Mouse (Mus musculus) left cerebral cortex, postnatal 25 days (tissue): ENCODE data around the gene G2e3. TPM values are rescaled to one million over a fixed set of nuclear protein-coding genes. Genes with fewer than 3 reads are reported as not detected.

ENCODE experiments used
- DNase-seq, 2 experiments: peaks; one replicate each; pipeline ENCODE4 v3.0.0; 2022; ENCODE audit warnings: low spot score in 2 of 2, mixed read lengths in 1 of 2
- intact Hi-C: fragments of 180-260 bp; cut with DNase I; formaldehyde crosslinking; loops from one replicate; pipeline ENCODE4 v1.15.1; 2025
- total RNA-seq, 2 experiments: library from RNA; stranded (reverse); gene quantifications; 2 replicates each; pipeline ENCODE4 v1.2.3; 2021

The G2e3 gene
- 1 to 10 TPM; 9.0 to 9.4 TPM for total RNA-seq

DNA sequence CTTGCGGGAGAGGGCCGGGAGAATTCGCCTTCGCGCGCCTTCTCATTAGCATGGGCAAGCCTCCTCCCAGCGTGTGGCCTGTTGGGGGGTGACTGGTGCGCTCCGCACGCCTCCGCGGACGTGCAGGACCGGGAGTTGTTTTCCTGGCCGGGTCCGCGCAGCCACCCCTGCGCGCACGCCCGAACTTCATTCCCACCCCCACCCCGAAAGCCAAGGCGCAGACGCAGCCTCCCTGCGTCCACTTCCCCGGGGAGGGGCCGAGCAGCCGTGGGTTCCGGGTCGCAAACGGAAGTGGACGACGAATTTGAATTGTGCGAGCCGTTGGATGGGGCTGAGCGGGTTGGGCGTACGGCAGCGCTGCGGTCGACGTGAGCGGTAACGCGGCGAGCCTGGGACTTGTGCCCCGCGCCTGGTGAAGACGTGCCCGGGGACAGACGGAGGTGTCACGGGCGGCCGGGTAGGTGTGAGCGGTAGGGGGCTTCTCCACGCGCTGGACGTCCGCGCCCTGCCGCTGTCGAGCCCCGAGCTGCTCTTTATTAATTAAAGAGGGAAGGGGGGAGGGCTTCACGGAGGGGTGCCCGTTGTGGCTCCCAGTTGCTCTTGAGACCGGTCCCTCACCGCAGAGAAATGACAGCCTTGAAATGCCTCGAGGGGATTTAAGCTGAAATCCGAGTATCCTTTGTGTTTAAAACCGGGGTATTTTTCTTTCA lies at the start of gene G2e3:
G2e3 (plus strand) TSS at position 74 of the 710 bp plus-strand sequence.
- peak; percentile 84 to 90 for DNase-seq
- intact Hi-C loops = loop anchor here (1.0 to 5.0 kb wide), 3 partner anchors 29 to 1976 kb away; partner anchors contain the start of gene Scfd1

DNA sequence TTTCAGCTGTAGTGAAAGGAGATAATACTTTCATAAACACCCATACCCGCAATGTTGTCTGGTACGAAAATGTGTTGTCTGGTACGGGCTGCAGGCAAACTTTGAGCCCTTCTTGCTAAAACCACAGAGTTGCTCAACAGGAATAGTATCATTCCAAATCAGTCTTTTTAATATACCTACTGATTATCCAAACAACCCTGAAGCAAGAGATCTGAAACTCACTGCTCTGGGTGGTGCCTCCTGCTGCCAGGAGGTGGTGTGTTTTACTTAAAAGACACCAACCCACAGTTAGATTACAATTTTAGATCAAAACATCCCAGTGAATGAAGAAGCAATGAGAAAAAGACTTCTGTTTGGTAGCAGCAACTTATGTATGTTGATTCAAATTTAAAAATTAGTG lies 24.3 kb upstream of the G2e3 start:
- intact Hi-C loops = no loop called here

DNA sequence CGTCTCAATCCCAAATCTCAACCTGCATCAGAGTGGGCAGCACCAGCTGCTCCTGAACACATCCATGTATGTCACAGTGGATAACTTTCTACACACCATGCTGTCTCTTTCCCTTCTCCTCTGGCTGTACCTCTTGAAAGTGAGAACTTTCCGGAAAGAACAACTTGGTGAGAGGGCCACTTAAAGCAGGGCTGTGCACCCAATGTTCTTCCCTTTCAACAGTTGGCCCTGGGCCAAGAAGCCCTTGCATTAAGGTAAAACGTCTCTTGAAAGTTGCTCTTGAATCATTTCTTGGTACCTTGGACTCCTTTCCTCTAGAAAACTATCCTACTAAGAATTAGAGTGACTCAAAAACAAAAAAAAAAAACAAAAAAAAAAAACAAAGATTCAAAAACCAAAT lies 21.0 kb upstream of the G2e3 start:
- DNase-seq = no peak
- intact Hi-C loops = no loop called here

More for the DNA sequence above, 24.3 kb upstream of the G2e3 start:
- no peak for DNase-seq

DNA sequence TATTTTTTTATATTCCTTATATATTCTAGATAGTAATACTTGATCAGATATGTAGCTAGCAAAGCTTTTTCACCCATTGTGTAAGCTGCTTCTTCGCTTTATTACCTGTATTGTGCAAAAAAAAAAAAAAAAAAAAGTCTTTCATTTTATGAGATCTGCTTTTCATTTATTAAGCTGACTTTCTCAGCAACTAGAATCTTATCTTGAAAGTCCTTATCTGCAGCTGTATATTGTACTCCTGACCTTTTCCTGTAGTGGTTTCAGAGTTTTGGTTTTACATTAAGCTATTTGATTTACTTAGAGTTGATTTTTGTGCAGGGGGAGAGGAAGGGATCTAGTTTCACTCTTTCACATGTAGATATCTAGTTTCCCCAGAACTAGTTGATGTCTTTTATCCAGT lies 10.8 kb upstream of the G2e3 start:
- no peak for DNase-seq
- intact Hi-C loops = no loop called here

DNA sequence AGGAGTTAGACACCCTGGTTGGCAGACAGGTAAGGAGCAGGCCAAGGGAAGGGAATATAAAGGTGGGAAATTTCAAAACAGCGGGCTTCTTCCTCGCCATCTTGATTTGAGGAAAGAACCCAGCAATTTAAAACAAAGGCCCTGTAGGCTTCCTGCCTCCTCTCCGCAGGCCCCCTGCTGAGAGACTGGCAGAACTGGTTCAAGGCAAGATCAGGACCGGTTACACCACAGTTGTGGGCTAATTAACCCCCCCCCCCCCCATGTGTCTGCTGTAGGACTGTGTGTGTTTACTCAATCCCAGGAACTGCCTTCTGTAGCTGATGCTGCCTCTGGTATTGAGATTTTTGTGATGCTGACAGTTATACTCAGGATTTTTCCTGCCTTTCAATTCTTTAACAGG lies 1.7 kb upstream of the G2e3 start:
- DNase-seq = no peak
- intact Hi-C loops = loop anchor here (5.0 kb wide), 1 partner anchor 1974 kb away; no protein-coding TSS in a partner anchor

DNA sequence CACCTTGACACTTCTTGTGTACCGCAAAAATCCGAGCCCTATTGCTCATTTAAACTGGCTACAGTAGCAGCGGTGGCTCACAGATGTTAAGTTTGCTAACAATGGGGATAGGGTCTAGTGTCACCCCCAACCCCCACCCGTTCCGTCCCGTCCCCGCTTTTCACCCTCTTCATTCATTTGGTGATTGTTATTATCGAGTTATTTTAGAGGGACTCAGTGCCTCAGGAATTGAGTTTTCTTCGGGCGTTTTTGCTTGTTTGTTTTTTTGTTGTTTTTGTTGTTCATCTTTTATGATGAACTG lies 787 bp downstream of the G2e3 start:
- intact Hi-C loops = loop anchor here (1.0 to 5.0 kb wide), 3 partner anchors 29 to 1976 kb away; partner anchors contain the start of gene Scfd1
- no peak for DNase-seq

DNA sequence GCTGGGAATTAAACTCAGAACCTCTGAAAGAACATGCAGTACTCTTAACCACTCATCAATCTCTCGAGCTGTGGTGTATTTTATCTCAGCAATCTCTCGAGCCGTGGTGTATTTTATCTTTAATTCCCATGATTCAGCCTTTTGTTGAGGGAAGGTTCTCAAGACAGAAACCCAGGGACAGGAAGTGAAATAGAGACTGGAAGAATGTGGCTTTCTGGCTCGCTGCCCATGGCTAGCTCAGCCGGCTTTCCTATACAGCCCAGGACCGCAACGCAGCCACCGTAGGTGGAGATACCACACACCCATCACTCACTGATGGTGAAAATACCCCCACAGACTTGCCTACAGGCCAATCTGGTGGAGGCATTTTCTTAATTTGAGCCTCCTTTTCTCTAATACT lies 7.4 kb downstream of the G2e3 start:
- DNase-seq = no peak
- intact Hi-C loops = no loop called here

DNA sequence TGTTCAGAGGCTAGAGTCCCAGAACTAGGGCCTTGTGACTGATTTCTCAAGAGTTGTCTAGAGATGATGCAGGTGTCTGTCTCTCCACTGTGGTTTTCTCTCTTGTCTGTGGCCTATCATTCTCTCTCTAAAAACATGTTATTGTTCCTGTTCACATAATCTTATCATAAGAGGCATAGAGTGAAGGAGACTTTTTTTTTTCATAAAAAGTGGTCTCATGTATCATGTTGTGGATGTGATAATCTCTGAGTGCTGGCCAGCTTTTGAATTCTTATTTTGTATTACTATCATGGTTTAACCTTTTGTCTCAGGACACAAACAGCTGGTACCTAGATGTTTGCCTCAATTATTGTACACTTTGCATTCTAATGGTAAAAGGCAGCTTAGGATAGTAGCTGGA lies 13.4 kb downstream of the G2e3 start:
- intact Hi-C loops = no loop called here
- no peak for DNase-seq

DNA sequence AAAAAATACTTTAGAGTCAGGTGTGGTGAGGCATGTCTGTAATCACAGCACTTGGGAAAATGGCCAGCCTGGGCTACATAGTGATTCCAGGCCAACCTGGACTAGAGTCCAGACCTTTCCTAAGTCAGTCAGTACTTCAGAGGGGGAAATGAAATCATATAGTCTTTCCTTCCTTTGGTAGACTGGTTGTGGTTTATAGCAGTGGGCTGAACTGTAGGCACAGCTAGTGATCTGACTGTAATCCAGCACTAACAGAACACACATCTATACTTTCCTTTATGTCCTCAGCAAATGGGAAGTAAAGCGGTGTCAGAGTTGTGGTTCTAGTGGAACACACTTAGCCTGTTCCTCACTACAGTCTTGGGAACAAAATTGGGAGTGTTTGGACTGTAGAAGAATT lies 15.0 kb downstream of the G2e3 start:
- DNase-seq = no peak
- intact Hi-C loops = no loop called here

DNA sequence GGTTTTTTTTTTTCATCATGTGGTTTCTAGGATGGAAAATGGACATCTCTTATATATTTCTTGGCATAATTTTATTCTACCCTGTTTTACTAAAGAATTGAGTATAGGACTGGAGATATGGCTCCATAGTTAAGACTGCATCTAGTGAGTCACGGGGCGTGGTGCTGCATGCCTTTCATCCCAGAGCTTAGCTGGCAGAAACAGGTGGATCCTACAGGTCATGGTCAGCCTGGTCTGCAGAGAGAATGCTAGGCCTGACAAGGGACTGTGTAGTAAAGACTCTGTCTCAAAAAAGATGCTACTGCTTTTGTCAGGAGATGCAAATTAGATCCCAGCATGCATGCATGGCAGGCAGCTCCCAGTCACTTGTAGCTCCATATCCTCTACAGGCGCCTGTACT lies 20.6 kb downstream of the G2e3 start:
- DNase-seq = no peak
- intact Hi-C loops = no loop called here

DNA sequence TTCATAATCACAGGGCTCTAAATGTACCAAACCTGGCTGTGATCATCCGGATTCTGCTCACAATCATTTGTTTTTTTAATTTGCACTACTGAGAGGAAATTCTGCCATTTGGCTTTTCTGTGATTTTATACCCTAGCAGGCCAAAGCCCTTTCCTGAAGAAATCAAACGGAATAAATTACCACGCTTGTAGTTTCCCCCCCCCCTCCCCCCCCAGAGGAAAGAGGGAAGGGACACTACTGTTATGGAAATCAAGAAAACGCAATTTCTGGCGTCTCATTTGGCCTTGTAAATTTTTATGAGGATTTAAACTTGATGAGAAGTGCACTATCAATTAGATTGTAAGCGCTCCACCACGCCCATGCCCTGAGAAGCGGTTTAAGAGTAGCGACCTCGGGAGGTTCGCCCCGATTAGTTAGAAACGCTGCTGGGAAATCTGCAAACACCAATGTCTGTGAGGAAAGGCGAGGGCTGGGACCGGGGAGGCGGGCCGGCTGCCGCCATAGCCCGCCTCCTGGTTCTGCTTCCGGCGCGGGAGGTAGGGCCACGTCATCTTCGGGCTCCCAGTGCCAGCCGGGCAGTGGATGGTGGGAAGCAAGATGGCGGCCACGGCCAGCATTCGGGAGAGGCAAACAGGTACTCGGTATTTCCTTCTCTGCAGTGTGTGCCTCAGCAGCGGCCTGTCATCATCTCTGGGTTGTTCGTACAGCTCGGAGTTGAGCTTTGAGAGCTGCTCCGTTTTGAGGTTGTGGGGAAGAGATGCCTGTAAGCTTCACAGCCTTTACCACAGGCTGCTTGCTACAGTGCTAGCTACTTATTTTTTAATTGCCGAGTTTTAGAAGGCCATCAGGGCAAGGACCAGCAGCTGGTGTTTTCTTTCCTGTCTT lies 29.4 kb downstream of the G2e3 start, which contains the start of gene Scfd1:
Scfd1 (plus strand) TSS at position 508 of the 885 bp plus-strand sequence.
- DNase-seq = peak; percentile 94 to 97
- intact Hi-C loops = loop anchor here (1.0 to 10.0 kb wide), 2 partner anchors 29 to 2002 kb away; partner anchors contain the start of gene G2e3

DNA sequence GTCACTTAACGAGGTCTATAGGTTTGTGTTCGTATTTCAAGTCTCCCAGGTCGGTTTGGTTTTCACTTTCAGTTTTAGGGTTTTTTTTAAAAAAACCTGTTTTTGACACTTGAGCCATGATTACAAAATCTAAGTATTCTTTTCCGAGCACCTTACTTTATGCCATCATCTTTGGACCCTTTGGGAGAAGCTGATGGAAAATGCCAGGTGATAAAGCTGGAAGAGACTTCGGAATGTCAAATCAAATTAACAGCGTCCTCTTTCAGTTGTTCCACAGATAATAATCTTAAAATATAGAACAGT lies 30.0 kb downstream of the G2e3 start:
- no peak for DNase-seq
- intact Hi-C loops = loop anchor here (1.0 to 10.0 kb wide), 2 partner anchors 30 to 2003 kb away; partner anchors contain the start of gene G2e3

DNA sequence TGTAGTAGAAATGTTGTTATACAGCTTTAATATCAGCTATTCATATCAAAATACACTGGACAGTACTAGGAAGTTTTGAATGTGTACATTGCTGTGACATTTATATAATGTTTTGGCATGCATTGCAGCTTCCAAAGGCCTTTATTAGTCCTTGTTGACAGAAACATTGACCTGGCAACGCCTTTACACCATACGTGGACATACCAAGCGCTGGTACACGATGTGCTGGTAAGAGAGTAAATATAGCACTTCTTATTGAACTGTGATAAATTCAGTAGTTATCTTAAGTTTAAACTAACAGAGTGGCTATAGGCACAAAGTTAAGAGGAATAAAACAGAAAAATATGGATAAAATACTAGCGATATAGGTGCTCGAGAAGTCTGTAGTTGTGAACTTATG lies 52.0 kb downstream of the G2e3 start:
- intact Hi-C loops = loop anchor here (5.0 to 10.0 kb wide), 2 partner anchors 222 to 345 kb away; no protein-coding TSS in a partner anchor
- no peak for DNase-seq

DNA sequence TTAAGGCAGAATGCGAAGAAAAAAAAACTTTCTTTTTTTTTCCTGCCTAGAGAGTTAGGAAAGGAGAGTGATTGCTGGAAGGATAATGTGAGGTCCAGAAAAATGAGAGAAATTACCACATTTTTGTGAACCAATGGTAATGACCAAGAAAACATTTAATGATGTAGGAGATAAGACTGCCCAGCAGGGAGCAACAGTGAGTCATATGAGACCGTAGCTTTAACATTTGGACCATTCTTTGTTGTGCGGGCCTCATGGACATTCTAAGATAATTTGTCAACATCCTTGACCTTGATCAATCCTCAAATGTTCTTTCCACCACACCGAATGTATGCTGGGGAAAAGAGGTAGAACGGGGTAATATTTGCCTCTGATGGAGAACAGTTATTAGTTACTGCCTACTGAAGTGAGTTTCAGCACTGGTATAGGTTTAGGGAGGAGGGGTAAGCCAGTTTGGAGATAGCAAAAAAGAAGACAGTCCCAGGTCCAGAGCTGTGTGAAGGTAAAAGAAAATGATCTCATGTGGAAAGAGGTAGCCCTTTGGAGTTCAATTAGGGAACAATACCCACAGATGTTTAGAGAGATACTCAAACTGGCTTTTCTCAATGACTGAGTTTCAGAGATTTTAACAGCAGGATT lies 54.3 kb downstream of the G2e3 start:
- peak; percentile 18 to 29 for DNase-seq
- intact Hi-C loops = loop anchor here (5.0 to 10.0 kb wide), 2 partner anchors 220 to 343 kb away; no protein-coding TSS in a partner anchor

DNA sequence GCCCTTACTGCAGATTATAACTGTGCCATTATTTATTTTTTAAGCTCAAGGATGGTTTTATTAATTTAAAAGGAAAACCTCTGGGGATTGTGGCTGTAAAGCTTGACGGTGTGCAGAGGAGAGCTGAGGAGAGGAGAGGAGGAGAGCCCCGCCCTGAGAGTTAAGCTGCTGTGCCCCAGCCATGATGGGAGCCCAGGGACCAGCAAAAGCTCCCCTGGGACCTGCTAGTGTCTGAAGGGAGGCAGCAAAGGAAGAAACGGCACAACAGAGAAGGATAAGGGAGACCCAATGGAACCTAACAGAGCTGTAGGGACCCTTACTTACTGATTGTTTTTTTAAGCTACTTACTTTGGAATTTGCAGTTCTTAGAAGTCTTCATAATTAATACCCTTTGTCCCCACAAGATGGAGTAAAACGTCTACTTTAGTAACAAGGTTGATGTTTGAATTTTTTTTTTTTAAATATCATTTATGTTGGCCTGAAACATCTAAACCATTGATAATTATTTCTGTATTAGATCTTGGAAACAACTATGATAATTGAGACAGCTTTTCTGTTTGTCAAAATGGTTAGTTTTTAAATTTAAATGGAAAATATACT lies 56.2 kb downstream of the G2e3 start:
- DNase-seq = no peak
- intact Hi-C loops = loop anchor here (5.0 to 10.0 kb wide), 2 partner anchors 218 to 341 kb away; no protein-coding TSS in a partner anchor

DNA sequence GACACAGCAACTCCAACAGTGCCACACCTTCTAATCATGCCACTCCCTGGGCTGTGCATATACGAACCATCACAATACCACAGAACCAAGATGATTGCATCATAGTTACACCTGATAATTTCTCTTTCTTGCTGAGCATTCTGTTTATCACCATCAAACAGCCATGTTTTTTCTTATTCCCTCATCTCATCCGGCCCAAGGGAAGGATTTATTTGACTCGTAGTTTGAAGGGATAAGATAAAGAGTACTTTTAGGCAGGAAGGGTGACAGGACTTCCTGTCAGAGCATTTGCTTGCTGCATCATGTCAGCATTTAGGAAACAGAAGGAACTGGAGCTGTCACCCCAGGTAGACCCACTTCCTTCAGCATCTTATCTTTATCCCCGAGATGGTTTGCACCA lies 63.5 kb downstream of the G2e3 start:
- no peak for DNase-seq
- intact Hi-C loops = no loop called here
